ENCODE assay signal across 8 mouse cellular contexts in the genomic region with DNA sequence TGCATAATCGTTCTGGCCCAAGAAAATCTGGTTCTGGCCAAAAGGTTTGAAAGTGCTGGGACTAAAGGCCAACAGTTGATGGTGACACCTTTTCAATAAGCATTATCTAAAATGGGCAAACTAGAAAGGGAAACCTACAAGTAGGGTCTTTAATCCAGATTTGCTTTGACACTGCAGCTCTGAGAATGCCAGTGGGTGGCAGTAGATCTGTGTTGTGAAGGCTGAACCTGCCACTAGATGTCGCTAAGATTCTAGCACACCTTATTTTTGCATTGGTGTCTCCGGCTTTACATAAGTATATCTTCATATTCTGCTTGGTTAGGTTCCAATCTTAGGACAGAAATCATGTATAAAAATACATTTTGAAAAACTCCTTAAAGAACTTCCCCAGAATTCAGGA. TPM values are rescaled to one million over a fixed set of nuclear protein-coding genes. Genes with fewer than 3 reads are reported as not detected.
A peak's percentile ranks its signal among the peaks of the same experiment; 100 is the strongest.
DNase-seq lines count a peak whose midpoint lies in the region; ATAC-seq lines count a peak whose summit lies in the region.

No protein-coding gene starts in this region.

- peak; percentile 58 to 89 for DNase-seq in adrenal gland, adult (ENCODE audit: inconsistent age in 2 of 2, low spot score in 1 of 2)
- DNase-seq in adrenal gland, postnatal 4 days (ENCODE audit: low spot score in 2 of 2): no peak
- peak; percentile 95 for DNase-seq in brain, adult 2 months (ENCODE audit: low read depth, low spot score)
- peak; percentile 77 for DNase-seq in heart, postnatal 4 days
- DNase-seq in layer of hippocampus, postnatal 10 days (ENCODE audit: low spot score in 2 of 2): peak; percentile 58 to 72
- DNase-seq in lung, postnatal 4 days: peak; percentile 28 to 78
- peak; percentile 88 to 90 for DNase-seq in right cerebral cortex, adult 2 months (ENCODE audit: low spot score in 2 of 2)

- peak; percentile 85 for ATAC-seq in erythroid progenitor cell, adult 5-6 weeks (replicated peaks; ENCODE audit: low FRiP score, poor library complexity, severe bottlenecking)

RNA-seq across cellular contexts. Expression of a gene that starts 12.6 kb away (rescaled TPM):
- total RNA-seq in adrenal gland, postnatal 4 days (2021): 100 to 1,000 TPM; 246 to 283 TPM
- total RNA-seq in erythroid progenitor cell, adult 5-6 weeks (2015; ENCODE audit: low replicate concordance): 38.6 and 75.5 TPM in 2 replicates
- total RNA-seq in erythroid progenitor cell, adult 5-6 weeks (2017; ENCODE audit: low replicate concordance): 31.5 and 39.5 TPM in 2 replicates
- 100 to 1,000 TPM; 154 to 179 TPM for total RNA-seq in heart, postnatal 4 days (2021)
- 100 to 1,000 TPM; 188 to 198 TPM for total RNA-seq in layer of hippocampus, postnatal 10 days (2021)

RNA-seq across cellular contexts. Expression of a gene that starts 20.8 kb away (rescaled TPM):
- total RNA-seq in adrenal gland, postnatal 4 days (2021): 10 to 100 TPM; 33.6 to 37.9 TPM
- total RNA-seq in erythroid progenitor cell, adult 5-6 weeks (2015; ENCODE audit: low replicate concordance): 9.4 and 15.5 TPM in 2 replicates
- 12.2 and 19.0 TPM in 2 replicates for total RNA-seq in erythroid progenitor cell, adult 5-6 weeks (2017; ENCODE audit: low replicate concordance)
- total RNA-seq in heart, postnatal 4 days (2021): 10 to 100 TPM; 23.9 to 24.6 TPM
- total RNA-seq in layer of hippocampus, postnatal 10 days (2021): 100 to 1,000 TPM; 200 to 212 TPM

Comparison
In these comparisons a context has a peak if more than half of its experiments do, and no peak if none do; other contexts are left out.
1. DNase-seq: peak in adrenal gland, adult (2 of 2), brain, adult 2 months (single experiment), heart, postnatal 4 days (single experiment), layer of hippocampus, postnatal 10 days (2 of 2), lung, postnatal 4 days (2 of 2) and right cerebral cortex, adult 2 months (2 of 2); none in adrenal gland, postnatal 4 days (0 of 2).
2. RNA of a gene that starts 20.8 kb away (total RNA-seq): 200 to 212 TPM in layer of hippocampus, postnatal 10 days; 33.6 to 37.9 TPM in adrenal gland, postnatal 4 days, 23.9 to 24.6 TPM in heart, postnatal 4 days and 9.4 to 19.0 TPM in erythroid progenitor cell, adult 5-6 weeks; every median in the first group is over 4 times any median in the second.